Mouse (Mus musculus) hematopoietic stem cell, adult 5-6 weeks (primary cell): ENCODE measurements around the gene Cnot2. TPM values are rescaled to one million over a fixed set of nuclear protein-coding genes. Genes with fewer than 3 reads are reported as not detected.
"Not testable (repeated sequence)": the region's sequence is repeated elsewhere in the genome, so short reads cannot be mapped to it uniquely, and the experiment has no call there.

Experiments used
- ATAC-seq, 2 experiments: fragments of 125-278 bp in 1 of 2; replicated peaks in 1 of 2; 2 replicates each; pipeline ENCODE4 v1.8.0; 2016 to 2017; ENCODE audit warnings: inconsistent platforms in 2 of 2, mild to moderate bottlenecking in 2 of 2, moderate number of reproducible peaks in 2 of 2, low read depth in 1 of 2, moderate TSS enrichment in 1 of 2; ENCODE audit not compliant: low FRiP score in 2 of 2, poor library complexity in 2 of 2, severe bottlenecking in 2 of 2, insufficient read depth in 1 of 2, low TSS enrichment in 1 of 2
- total RNA-seq: library from RNA; stranded (forward); fragments of 172-1452, 232-1000 nt; gene quantifications from 2 replicates; pipeline ENCODE4 v1.2.3, GENCODE M21; 2017

The Cnot2 gene
- total RNA-seq, 1 experiment from 2014 or later: 149 TPM

DNA sequence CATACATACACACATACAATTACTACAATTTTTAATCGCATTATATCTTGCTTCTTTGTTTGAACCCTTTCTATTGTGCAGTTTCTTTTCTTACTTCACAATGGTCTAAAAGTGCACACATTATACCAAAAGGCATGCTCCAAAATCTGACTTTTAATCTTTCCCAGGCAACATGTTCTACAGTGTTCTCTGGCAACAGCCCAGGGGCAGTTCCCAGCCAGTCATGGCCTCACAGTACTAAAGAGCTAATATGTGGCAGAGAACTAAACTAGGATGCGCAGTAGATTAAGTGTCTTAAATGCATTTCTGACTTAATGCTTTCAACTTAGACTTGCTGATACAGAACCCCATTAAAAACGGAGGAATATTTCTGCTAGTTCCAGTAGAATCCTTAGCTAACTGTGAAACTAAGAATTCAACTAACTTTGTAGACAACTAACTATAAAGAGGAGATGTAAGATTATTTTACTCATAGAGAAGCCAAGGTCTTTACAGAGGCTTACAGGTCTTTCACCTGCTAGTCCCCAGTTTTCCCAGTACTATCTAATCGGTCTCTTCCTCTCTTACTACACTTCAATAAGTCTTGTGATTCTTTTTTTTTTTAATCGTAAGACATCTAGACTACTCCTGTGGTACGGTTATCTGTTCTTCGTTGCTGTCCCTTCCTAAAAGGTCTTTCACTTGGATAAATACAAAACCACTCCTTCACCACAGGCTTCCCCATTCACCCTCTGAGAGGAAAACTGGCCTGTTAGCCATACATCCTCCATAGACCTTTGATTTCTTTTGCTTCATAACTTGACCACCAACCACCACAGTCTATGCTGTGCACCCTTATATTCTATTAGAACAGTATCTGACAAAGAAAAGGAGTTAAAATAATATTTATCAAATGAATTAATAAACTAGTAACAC is 13.6 kb downstream of the Cnot2 start:
- ATAC-seq: peak in 1 of 2 experiments; percentile 39; a peak in 1 of 4 replicates

DNA sequence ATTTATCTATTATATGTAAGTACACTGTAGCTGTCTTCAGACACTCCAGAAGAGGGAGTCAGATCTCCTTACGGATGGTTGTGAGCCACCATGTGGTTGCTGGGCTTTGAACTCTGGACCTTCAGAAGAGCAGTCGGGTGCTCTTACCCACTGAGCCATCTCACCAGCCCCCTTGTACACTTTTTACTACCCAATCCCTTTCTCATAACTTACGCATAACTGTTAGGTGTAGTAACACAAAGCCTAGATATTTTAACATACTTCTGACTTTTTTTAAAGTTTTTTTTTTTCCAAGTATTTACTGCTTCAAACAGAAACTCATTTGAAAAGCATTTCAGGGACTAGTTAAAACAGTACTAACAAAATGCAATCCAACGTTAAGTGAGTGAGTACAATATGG is 14.8 kb downstream of the Cnot2 start:
- not testable (repeated sequence) for ATAC-seq

DNA sequence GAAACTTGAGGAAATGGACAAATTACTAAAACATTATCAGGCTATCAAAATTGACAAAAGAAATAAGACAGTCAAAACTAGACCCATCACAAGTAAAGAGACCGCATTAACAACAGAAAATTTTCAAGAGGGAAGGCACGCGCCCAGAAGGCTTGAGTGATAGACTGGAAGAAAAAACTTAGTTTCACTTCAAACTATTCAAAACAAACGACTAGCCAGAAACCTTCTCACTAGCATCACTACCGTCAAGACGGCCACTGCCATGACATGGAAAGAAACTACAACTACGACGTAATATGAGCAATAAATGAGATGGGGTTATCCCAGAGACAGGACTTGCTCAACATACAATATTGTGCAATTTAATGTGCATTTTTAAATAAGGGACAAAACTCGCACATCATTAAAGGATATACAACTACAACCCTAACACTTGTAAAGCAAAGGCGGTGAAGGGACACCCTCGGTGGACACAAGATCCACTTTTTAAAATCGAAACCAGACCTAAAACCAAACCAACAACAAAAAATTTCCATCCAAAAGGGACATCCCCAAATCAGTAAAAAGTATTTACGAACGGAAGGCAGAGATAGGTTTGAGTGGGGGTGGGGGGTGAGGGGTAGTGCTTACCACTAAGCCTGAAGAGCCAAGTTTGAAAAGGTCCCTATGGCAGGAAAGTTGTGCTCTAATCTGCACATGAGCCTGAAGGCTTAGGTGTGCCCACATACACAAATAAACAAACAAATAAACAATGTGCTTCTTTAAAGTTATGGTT is 16.3 kb downstream of the Cnot2 start:
- ATAC-seq: no peak

DNA sequence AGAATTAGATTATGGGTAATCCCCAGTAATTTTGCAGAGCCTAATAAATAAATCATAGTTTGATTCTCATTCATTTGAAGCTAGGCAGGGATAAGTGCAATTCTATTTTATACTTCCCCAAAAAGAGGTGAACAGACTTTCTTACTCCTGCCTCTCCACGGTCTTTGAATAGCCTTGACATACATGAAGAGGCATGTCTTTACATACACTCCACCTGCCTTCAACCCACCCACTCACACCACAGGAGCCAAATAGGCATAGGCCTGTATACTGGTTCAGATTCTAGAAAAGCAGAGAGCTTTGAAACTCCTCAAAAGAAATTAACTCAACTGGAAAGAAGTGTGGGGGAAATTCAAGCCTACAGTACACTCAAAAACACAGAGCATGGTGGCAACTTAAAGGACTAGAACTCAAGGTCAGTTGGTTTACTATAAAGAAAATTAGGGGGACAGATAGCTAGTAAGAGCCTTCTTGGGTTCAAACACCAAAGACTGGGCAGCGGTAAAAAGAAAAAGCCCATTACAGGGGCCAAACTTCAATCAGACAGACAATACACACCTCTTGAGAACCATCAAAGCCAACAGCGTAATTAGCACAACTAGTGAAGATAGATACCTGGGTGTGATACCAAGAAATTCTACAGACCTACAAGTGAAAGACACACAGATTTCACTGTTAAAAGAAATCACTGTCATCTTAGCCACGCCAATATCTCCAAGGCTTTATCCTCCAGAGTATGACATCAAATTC is 18.4 kb downstream of the Cnot2 start:
- no peak for ATAC-seq

- peak; percentile 20 to 45; a peak in 1 of 4 replicates for ATAC-seq
Observed at GRCm38 (mm10) chr10:116562210-116562609, 19.1 kb downstream of the Cnot2 start.

GRCm38 (mm10) chr10:116559171-116559570 is 22.1 kb downstream of the Cnot2 start:
- ATAC-seq: 0 out of 4 replicates have a peak, but pooled peaks of 1 of the 2 experiments have one; percentile 8

- no peak for ATAC-seq
Observed at GRCm38 (mm10) chr10:116557166-116557565, 24.1 kb downstream of the Cnot2 start.

DNA sequence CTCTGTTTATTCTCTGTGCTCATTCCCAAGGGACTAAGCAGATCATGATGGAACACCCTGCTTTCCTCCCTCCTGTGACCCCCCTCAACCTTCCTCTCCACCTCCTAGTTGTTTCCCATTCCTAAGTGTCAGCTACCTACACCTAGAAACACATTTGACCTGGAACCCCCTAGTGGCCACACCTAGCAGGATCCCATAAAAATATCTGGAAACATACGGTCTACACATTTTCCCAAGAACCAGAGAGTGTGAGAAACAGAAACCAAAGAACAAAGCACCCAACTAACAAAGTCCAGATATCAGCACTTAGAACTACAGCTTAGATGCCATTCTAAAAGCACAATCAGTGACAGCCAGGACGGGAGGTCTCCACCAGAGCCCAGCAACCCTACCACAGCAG is 26.9 kb downstream of the Cnot2 start:
- ATAC-seq: no peak

DNA sequence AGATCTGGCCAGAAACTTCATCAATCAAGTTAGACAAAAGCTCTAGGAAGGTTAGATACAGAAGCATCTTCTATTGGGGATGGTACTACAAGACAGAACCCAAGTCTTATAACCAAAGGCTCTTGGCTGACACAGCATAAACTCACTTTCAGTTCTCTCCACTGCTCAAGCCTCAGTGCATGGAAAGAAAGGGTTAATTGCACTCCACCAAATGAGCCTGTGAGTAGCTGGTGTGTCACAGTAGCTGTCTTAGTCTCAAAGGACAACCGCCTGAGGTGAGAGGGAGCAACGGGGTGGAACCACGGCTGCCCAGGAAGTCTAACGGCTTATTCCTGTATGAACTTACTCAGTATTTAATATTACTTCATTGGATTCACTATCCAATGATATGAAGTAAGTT is 33.4 kb downstream of the Cnot2 start:
- ATAC-seq: no peak

DNA sequence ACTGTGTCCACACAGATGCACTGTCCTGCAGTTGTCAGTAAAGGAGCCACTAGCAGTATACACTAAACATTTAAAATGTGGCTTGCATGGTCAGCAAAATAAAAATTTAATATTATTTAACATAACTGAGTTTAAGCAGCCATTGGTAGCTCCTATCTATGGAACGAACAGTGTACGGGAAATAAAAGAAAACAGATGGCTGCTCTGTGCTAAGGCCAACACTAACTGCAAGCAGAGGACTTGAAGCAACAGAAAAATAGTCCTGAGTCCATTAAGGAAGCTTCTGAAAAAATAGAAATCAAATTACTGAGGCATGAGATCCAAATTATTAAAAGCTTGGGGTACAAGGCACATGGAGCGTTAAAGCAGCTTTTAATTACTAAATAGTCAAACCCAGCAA is 35.1 kb downstream of the Cnot2 start:
- ATAC-seq: no peak

GRCm38 (mm10) chr10:116543061-116543460 is 38.2 kb downstream of the Cnot2 start:
- ATAC-seq: no peak

DNA sequence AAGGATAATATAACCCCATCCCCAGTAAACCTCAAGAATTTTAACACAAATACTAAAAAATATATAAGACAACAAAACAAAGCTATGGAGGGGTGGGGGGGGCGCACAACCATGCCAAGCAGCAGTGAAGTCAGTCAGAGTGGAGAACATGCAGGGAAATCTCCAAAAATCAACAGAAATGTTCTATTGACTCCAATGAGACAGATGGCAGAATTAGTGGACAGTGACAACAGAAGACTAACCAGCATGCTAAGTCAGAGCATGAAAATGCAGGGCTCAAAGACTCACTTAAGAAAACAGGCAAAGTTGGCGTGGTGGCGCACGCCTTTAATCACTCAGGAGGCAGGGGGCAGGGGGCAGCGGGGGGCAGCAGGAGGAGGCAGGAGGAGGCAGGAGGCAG is 40.6 kb downstream of the Cnot2 start:
- ATAC-seq: no peak

DNA sequence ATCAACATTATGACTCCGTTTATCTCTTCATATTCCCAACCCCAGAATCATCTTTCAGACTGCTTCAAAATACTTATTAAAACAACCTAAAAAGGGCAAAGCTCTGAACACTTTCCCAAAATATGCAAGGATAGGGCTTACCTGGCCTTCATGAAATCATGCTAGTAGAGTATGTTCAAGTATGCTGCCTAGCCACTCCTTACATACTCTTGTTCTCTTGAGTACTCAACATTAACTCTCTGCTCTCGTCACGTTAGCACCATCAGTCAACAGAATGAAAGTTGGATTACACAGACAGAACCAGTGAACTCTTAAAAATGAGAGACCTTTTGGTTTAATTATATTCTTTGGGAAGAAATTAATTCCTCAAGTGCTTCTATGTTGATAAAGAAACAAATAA is 43.8 kb downstream of the Cnot2 start:
- ATAC-seq: no peak

DNA sequence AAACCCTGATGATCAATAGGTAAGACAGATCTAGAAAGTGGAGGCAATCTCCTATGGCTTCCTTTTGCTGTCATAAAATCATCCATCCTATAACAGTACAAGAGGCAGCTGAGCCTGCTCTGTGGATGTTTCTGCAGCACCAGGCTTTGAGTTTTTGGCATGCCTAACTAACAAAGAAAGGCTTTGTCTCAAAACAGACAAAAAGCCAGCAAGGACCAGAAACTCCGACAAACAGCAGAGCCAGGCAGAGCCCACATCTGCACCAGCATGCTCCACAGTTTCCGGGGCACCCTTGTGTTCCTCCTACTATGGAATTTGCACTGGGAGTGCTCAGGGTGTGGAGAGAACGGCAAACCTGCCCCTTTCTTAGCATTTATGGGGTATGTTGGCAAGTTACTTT is 47.0 kb downstream of the Cnot2 start:
- no peak for ATAC-seq

GRCm38 (mm10) chr10:116532561-116532960 is 48.8 kb downstream of the Cnot2 start:
- no peak for ATAC-seq

DNA sequence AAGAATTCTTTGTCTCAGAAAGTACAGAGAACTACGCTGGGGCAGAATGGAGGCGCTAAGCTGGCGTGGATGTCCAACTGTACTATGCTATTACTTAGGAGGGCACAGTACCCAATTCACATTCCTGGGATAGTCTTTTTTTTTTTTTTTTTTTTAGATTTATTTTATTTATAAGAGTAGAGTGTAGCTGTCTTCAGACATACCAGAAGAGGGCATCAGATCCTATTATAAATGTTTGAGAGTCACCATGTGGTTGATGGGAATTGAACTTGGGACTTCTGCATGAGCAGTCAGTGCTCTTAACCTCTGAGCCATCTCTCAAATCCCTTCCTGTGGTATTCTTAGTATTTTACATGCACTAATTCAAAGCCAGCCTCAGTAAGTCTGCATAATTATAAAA is 50.2 kb downstream of the Cnot2 start:
- no peak for ATAC-seq

DNA sequence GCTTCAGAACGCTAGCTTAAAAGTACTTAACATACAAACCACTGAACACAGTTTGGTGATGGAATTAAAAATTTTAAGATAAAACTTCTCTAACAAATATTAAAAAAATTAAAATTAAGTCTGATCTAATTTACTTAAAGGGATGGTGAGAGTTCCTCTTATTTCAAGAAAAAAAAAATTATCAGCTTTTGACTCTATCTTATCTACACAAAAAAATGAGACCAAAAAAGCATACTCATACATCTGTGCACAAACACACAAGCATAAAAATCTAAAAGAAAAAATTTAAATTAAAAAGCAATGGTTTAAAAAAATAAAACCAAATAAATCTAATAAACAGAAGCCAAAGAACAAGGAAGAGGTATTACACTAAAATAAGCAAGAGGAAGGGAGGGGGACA is 61.7 kb downstream of the Cnot2 start:
- ATAC-seq: no peak

GRCm38 (mm10) chr10:116515590-116515989 is 65.7 kb downstream of the Cnot2 start:
- no peak for ATAC-seq
